Mouse (Mus musculus) adrenal gland, postnatal 25 days (tissue): ENCODE measurements around the gene Nup107. TPM values are rescaled to one million over a fixed set of nuclear protein-coding genes. Genes with fewer than 3 reads are reported as not detected.

ENCODE experiments used
- DNase-seq: peaks from one replicate; pipeline ENCODE4 v3.0.0; 2021; ENCODE audit warnings: mixed read lengths
- total RNA-seq: library from RNA; stranded (reverse); gene quantifications from 2 replicates; pipeline ENCODE4 v1.2.3, GENCODE M21; 2021

The Nup107 gene
- total RNA-seq, 1 experiment from 2014 or later: 23.0 TPM

DNA sequence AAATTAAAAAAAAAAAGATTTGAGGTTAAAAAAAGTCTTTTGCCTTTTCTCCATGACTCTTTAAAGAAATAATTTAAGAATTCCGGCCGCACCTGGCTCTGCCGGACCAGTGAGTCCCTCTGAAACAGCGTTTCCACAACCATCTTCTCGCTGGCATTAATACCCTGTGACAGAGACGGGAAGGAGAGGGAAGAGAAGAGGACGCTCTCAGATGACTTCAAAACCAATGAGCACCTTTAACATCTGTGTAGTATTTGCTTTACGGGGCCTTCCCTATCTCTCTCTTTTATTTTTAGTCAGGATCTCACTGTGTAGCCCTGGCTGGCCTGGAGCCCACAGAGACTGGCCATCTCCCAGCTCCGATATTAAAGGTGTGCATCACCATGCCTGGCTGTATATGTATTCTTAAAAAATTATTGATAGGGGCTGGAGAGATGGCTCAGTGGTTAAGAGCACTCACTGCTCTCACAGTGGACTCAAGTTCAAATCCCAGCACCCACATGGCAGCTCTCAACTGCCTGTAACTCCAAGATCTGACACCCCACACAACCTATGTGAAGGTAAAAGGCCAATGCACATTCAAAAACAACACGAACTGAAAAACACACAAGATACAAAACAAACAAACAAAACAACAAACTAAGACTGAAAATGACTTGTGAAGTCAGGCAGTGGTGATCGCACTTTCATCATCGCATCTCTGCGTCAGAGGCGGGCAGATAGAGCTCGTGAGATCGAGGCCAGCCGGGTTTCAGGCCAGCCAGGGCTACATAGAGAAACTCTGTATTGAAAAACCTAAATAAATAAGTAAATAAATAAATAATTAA, 14.8 kb downstream of the Nup107 start:
- DNase-seq: no peak

DNA sequence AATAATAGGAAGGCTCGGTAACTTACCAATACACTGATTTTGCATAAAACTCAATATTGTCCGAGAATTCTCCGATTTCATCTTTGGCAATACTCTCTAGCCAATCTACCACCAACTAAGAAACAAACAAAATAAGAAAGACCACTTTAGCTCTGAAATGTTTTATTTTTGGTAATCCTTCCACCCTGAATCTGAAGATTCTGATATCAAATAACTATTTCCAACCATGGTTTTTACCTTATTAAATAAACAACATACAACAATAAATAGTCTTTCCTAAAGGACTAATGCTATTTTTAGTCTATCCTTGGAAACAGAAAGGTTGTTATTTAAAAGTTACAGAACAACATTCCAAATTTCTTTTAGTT, 15.4 kb downstream of the Nup107 start:
- DNase-seq: no peak

DNA sequence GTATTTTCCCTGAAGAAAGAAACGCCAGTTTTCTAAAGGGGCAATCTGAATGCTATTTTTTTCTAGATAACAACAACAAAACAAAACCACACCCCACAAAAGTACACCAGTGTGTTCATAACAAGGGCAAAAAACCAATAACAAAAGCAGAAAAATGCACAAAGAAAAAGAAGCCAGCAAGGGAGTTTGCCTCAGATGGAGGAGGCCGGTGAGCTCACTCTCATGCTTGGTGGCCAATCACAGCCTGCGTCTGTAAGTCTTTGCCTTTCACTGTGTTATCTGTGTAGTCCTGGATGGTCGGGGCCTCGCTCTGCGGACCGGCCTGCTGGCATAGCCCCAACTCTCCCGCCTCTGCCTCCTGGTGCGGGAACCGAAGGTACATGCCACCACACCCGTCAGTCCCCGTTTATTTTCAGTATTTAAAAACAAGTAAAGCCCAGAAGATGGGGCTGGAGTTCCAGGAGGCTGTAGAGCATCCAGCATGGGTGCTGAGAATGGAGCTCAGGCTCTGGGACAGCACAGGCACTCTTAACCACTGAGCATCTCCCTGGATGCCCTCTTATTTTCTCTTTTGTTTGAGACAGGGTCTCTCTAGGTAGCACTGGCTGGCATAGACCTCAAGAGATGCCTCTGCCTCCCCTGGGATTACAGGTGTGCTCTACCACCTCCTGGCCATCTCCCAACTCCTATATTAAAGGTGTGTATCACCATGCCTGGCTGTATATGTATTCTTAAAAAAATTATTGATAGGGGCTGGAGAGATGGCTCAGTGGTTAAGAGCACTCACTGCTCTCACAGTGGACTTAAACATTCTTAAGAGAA, 16.0 kb downstream of the Nup107 start:
- no peak for DNase-seq

DNA sequence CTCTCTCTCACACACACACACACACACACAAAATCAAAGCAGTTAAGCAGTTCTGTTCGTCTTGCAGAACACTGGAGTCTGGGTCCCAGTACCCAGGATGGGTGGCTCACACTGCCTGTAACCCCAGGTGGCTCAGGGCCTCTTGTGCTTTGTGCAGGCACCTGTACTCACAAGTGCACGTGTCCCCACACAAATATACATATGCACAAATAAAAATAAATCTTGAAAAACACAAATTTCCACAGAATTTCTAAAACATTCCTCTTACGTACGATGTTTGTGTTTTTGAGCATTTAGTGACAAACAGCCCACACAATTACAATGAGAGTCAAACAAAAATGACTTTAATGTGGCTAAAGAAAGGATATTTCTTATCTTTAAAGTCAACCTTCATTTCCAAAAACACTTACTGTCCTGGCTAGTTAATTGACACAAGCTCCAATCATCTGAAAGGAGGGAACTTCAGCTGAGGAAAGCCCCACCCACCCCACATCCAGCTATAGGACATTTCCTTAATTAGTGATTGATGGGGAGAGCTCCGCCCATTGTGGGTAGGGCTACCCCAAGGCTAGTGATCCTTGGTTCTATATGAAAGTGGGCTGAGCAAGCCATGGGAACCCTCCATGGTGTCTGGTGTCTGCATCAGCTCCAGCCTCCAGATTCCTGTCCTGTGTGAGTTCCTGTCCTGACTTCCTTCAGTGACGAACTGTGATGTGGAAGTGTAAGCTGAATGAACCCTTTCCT, 16.9 kb downstream of the Nup107 start:
- DNase-seq: no peak

DNA sequence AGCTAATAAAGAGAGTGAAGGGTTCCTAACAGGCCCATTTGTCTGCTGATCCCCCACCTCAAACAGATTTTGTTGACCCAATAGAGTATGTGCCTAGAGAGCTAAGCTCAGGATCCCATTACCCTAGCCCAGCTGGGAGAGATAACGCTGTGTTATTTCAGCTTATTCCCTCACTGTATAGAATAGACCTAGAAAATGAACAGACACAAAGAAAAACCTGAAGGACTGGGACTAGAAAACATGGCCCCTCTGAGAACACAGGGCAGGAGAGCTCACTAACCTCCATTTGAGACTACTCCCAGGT, 17.7 kb downstream of the Nup107 start:
- DNase-seq: no peak

DNA sequence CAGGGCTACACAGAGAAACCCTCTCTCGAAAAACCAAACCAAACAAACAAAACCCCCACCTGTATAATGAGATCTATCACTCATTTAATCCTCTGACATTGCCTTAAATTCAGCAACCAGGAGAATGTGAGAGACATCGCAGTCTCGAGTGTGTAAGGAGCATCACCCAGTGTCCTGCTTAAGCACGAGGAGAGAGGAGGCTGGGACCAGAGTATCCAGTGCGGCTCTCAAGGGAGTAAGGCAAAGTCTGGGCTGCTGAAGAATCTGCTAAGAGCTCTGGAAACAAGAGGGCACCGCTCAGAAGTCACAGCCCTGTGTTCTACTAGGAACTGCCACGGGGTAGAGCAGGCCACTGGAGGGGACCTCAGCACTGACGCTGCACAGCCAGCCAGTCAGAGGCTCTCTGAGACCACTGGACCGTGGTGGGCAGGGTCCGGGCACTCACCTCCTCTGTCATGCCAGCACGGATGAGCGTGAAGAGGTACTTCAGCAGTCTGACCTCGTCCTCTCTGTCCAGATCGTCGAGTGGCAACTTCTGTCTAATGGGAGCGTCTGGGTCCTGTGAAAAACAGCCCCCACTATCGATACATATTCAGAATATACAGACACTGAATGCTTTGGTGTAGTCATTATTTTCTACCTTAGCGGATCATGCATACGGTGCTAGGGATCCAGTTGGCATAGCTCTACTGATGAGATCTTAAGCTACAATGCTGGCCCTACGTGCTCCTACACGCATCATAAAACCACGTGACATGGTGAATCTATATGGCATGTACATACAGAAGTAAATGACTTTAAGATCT, 18.3 kb downstream of the Nup107 start:
- no peak for DNase-seq

DNA sequence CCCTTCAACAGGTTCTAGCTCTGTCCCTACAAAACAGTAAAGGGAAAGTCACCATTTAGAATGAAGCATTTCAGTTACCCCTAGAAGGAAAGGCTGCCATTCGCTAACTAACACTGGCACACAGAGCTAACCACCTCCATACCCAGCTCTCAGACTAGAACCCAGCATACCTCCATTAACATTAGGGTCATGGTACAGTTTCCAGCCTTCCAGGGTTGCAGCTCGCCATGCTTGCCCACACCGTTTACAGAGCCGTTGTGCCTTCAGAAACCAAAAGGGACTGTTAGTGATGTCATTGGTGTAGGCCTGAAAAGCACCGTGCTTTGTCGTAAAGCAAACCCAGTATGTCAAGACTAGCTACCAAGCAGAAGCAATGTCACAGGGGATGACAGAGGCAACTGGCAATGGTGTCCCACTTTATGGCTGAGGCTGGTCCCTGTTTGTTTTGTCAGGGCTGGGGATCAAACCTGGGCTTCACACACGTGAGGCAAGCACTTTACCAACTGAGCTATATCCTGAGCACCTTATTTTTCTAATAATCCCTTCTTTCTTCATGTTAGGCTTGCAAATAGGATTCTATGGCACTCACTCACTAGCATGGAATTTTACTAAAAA, 19.3 kb downstream of the Nup107 start:
- no peak for DNase-seq

DNA sequence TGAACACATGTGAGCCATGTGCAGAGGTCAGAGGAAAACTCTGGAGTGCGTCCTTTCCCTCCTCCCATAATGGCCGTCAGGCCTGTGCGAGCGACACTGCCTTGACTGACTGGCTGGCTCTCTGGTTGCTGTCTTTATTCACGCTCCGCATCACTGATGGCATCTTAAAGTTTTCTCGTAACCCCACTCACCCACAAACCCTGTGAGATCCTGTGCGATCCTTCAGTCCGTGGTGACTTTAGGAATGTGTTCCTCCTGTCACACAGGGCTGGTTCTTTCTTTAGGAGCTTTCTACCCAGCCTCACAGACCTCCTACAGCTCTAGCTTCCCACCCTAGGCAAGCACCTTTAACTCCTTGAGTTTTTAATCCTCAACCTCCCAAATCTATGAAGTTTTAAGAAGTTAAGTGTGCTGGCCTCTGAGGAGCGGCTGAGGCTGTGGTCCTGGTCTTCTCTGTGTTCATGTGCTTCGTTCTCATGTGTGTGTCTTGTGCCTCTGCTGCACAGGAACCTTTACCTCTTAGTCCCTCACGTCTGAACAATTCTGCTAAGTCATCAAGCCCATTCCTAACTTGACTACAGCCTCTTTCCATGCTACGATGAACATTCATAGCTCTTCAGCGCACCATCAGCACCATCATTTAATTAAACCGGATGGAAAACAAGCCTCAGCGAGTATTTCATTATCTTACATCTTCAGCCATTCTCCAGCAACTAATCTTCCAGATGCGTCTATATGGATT, 20.0 kb downstream of the Nup107 start:
- no peak for DNase-seq

DNA sequence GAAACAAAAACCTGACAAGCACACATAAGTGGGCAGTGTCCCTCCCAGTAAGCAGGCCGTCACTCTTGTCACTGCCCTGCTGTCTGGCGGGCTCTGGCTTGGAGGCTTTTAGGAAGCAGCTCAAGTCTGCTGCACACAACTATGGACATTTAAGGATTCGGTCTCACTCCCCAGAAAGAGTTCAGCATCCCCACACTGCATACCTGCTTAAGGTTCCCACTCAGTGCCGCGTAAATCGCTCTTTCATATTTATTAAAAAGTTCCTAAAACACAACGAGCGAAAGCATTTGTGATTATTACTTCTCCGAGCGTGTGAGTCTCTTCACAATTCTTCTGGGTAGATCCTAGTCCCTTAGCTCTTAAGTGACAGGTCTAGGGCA, 21.4 kb downstream of the Nup107 start:
- no peak for DNase-seq

DNA sequence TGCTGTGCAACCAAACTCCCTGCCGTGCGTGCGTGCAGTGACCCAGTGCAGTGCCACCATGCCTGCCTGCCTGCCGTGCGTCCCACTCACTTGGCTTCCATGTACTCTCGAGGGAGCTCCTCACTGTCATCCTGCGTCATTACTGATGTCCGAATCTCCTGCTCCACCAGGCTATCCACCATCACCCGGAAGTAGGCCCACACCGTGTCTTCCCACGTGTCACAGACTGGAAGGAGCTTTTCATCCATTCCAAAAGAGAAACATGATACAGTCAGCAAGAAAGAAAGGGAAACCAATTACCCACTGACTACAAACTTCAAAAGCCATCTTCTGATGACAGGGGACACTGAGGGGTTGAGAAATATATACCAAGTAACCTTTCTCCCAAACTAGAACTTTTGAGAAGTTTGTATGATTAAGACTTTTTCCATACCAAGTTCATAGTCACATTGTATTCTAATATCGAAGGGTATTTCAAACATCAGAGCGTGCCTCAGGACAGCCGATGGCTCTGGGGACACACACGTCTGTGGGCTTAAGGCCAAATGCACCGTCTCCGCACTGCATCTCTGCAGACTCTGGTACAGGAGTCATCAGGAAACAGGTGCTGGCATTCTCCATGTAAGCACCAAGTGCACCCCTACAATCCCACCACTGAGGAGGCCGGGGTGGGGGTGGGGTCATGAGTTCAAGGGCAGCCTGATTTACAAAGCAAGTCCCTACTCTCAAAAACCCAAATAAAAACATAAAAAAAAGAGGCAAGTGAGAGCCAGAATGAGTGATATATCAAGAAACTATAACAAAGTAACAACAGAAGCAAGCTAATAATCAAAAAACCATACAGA, 22.0 kb downstream of the Nup107 start:
- DNase-seq: no peak

DNA sequence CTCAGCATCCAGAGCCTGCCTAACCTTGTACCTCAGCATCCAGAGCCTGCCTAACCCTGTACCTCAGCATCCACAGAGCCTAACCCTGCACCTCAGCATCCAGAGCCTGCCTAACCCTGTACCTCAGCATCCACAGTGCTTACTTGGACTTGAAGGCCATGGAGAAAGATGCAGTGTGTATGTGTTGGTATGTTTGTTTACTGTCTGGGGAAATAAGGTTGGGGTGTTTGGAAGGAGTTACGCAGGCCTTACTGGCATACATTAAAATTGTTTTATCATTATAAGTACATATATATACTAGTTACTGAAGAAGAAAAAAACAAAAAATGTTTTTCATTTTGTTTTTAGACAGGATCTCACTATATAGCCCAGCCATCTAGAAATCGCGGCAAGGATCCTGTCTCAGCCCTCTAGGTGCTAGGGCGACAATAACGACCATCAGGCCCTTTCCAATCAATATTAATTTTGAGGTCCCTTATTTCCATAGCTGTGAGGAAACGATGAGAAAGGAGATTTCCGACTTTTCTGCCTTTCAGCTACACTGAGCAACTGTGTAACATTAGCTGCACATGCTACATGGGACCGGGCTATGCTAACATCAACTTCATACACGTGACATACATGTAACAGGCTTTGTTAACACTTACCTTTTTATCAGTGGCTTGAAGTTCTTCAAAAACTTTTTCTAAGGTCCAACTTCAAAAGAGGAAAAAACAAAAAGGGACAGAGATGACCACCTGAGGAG, 22.8 kb downstream of the Nup107 start:
- no peak for DNase-seq

DNA sequence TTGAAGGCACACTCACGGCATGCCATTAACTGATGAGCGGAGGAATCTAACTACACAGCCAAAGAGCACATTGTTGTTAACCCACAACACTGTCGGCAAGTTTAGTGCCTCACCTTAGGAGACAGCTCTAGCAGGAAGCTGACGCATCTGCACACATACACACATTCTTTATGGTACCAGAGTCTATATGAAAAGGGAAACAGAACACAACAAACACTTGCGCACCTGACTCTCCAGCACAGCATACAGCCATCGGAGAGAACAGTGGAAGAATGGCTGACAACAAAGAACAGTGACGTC, 24.4 kb downstream of the Nup107 start:
- DNase-seq: no peak

DNA sequence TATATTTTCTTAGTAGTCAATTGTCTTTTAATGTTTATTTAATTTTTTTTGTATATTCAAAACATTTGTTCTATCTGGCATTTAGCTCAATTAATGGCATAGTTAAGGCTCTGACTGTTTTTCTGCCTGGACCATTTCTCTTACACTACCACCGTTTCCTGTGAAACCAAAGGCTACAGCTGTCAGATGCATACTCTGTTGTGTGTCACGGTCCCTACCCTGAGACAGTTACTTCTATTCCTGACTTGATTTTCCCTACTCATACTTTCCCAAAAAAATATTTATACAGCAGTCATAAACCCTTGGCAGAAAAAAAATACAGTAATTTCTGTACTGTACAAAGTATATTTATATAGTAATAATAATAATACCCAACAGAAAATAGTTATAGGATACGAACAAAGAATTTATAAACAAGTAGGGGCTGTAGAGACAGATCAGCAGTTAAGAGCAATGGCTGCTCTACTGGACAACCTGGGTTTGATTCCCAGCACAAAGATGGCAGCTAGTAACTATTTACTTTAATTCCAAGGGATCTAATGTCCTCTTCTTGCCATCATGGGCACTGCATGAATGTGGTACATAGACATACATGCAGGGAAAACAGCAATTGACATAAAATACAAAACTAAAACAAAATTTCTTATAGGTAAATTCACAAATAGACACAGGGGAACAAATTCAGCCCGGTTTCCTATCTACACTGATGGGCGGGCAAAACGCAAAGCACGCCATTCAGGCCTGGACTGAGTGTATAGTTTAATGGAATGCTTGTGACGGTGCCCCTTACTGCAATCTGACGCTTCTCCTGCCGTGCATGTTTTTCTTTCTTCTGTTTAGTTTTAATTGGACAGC, 25.0 kb downstream of the Nup107 start:
- no peak for DNase-seq

DNA sequence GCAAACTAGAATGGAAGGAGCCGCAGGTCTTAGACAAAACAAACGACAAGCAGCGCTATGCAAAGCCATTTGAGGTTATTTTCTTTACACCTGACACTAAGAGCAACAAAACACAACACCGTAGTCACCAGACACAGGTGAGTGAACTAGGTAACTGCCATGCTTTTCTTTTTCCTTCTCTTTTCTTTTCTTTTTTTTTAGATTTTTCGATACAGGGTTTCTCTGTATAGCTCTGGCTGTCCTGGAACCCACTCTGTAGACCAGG, 25.7 kb downstream of the Nup107 start:
- DNase-seq: no peak

DNA sequence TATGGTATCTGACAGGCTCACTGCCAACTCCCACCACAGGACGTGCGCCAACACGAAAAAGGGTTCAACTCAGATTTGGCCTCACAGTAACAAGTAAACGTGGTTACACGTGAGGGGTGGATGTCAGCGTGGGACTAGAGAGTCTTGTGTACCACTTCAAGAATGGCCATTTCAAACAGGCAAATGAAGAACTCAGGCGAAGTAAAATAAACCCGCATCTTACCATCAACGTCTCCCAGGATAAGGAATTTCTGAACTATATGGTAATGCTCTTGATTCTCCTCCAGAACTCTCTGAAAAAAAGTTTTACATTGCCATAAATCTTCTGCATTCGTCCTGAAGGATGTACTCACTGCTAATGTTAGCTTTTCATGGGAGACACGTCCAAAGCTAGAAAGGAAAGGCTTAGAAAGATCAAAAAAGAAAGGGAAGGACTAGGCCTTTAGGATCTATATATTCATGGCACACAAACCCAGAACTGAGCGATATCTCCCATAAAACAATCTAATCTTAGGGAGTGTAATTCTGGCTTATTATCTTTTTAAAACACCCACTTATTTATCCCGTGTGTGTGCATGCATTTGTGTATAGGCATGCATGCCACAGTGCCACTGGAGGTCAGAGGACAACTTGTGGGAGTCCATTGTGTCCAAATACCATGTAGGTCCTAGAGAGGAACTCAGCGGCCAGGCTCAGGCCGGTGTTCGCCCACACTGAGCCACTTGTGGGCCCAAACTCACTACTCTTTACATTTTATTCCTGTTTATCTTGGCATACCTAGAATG, 26.2 kb downstream of the Nup107 start:
- no peak for DNase-seq

DNA sequence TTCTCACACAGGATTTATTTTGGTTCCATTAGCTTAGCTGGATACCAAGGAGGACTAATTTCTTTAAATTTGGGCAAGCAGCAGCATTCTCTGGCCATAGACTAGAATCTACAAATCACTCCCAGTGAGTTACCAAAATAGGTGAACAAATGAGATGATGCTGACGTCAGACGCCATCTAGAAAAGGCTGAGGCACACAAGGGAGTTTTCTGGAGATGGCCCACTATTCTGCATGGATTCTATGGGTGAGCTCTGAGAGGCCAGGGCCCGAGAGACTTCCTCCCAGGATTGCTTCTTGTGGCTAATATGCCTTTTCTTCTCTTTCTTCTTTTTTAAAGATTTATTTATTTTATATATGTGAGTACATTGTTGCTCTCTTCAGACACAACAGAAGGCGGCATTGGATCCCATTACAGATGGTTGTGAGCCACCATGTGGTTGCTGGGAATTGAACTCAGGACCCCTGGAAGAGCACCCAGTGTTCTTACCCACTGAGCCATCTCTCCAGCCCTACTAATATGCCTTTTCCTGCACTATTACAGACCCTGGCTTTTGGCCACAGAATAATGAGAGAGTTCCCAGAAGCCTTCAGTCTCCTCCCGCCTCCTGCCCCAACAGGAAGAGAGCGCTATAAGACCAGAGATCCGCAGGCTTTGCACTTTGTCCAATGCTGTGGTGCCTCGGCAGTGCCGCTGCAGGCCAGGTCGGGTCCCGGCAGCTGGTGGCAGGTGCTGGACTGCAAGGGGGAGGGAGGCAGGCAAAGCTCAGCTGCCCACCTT, 27.2 kb downstream of the Nup107 start:
- DNase-seq: no peak

DNA sequence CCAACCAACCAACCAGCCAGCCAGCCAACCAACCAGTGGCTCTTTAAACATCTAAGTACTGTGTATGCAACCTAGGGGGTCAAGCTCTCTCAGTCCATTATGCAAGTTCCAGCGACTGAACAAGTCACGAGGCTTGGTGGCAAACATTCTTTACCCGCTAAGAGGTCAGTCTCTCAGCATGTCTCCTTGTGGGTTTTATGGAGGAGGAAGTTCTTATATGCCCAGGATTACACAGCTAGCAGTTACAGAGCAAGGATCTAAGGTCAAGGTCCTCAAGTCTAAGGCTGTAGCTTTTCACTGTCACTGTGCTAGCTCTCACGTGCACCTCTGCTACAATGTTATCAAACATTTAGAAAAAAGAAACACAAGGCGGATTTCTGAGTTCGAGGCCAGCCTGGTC, 27.9 kb downstream of the Nup107 start:
- no peak for DNase-seq
